Mouse (Mus musculus) CH12.LX (cell line): ENCODE measurements around the gene Zc3h15. TPM values are rescaled to one million over a fixed set of nuclear protein-coding genes. Genes with fewer than 3 reads are reported as not detected.

Source experiments
- DNase-seq: peaks from one replicate; pipeline ENCODE4 v3.0.0-alpha.2; 2013; ENCODE audit errors: extremely low read depth
- H3K27ac ChIP-seq: 2 replicates; pipeline ENCODE4 v1.5.1; 2012; ENCODE audit warnings: low read depth, mild to moderate bottlenecking, control low read depth, moderate library complexity; ENCODE audit not compliant: insufficient read depth
- H3K27me3 ChIP-seq: replicated peaks from 2 replicates; pipeline ENCODE3; 2012; ENCODE audit warnings: inconsistent platforms
- H3K36me3 ChIP-seq, 2 experiments: replicated peaks in 1 of 2; 2 replicates each; pipeline versions ENCODE3 to v1.6.1; 2012; ENCODE audit warnings: inconsistent platforms in 1 of 2, low read length in 1 of 2, mild to moderate bottlenecking in 1 of 2, mixed read lengths in 1 of 2, moderate library complexity in 1 of 2; ENCODE audit not compliant: control insufficient read depth in 1 of 2, insufficient read depth in 1 of 2
- H3K4me1 ChIP-seq, 2 experiments: 2 replicates each; pipeline ENCODE4 v1.6.1; 2012; ENCODE audit warnings: inconsistent platforms in 1 of 2, moderate library complexity in 1 of 2; ENCODE audit not compliant: insufficient read depth in 2 of 2, control insufficient read depth in 1 of 2
- H3K4me2 ChIP-seq: 2 replicates; pipeline ENCODE4 v1.6.1; 2012; ENCODE audit warnings: low read depth, mild to moderate bottlenecking, control low read depth; ENCODE audit not compliant: poor library complexity, insufficient read depth, severe bottlenecking
- H3K4me3 ChIP-seq, 3 experiments: fragments of 150-350 bp in 1 of 3; sonication (generic) in 1 of 3; replicated peaks in 1 of 3; 2 replicates each; pipeline versions ENCODE3 to v1.5.1; 2011 to 2012; ENCODE audit warnings: low read depth in 2 of 3, low read length in 2 of 3, mild to moderate bottlenecking in 2 of 3, moderate library complexity in 2 of 3, control low read depth in 1 of 3, improper control_type of control experiment in 1 of 3, inconsistent platforms in 1 of 3, mixed read lengths in 1 of 3; ENCODE audit not compliant: poor library complexity in 1 of 3
- H3K79me2 ChIP-seq: replicated peaks from 2 replicates; pipeline ENCODE4 v1.6.1; 2012; ENCODE audit warnings: mild to moderate bottlenecking, moderate library complexity; ENCODE audit not compliant: control insufficient read depth, poor library complexity, insufficient read depth, severe bottlenecking; ENCODE audit errors: extremely low read depth
- H3K9ac ChIP-seq: 2 replicates; pipeline ENCODE4 v1.6.1; 2012; ENCODE audit warnings: low read depth, mild to moderate bottlenecking, control low read depth, moderate library complexity; ENCODE audit not compliant: insufficient read depth
- H3K9me3 ChIP-seq: replicated peaks from 2 replicates; pipeline ENCODE3; 2012; ENCODE audit warnings: low read length, inconsistent platforms, mixed read lengths
- BHLHE40 ChIP-seq: IDR thresholded peaks from 2 replicates; pipeline ENCODE4 v1.6.1; 2011; ENCODE audit warnings: mild to moderate bottlenecking, low read depth, low read length, improper control_type of control experiment
- CHD2 ChIP-seq: IDR thresholded peaks from 2 replicates; pipeline ENCODE4 v1.6.1; 2011; ENCODE audit warnings: low read length, improper control_type of control experiment
- ELF1 ChIP-seq: IDR thresholded peaks from 2 replicates; pipeline ENCODE4 v1.6.1; 2014; ENCODE audit warnings: low read depth, mild to moderate bottlenecking, inconsistent platforms, low read length, improper control_type of control experiment
- ETS1 ChIP-seq: conservative IDR thresholded peaks from 2 replicates; pipeline ENCODE4 v1.6.1; 2012; ENCODE audit warnings: low read depth, mild to moderate bottlenecking, inconsistent platforms, low read length, improper control_type of control experiment, moderate library complexity
- HCFC1 ChIP-seq: IDR thresholded peaks from 2 replicates; pipeline ENCODE4 v1.6.1; 2012; ENCODE audit warnings: low read depth, mild to moderate bottlenecking, inconsistent platforms, low read length, improper control_type of control experiment
- IRF4 ChIP-seq: IDR thresholded peaks from 2 replicates; pipeline ENCODE4 v1.6.1; 2014; ENCODE audit warnings: low read depth, mild to moderate bottlenecking, inconsistent platforms, low read length, improper control_type of control experiment
- JUN ChIP-seq: IDR thresholded peaks from 2 replicates; pipeline ENCODE4 v1.6.1; 2011; ENCODE audit warnings: low read depth, mild to moderate bottlenecking, low read length, improper control_type of control experiment, moderate library complexity; ENCODE audit not compliant: insufficient read depth
- MAFK ChIP-seq: IDR thresholded peaks from 2 replicates; pipeline ENCODE4 v1.6.1; 2011; ENCODE audit warnings: low read length, improper control_type of control experiment; ENCODE audit not compliant: insufficient replicate concordance
- MAX ChIP-seq: IDR thresholded peaks from 2 replicates; pipeline ENCODE4 v1.6.1; 2011; ENCODE audit warnings: low read length, improper control_type of control experiment
- MAZ ChIP-seq: IDR thresholded peaks from 2 replicates; pipeline ENCODE4 v1.6.1; 2012; ENCODE audit warnings: low read depth, mild to moderate bottlenecking, inconsistent platforms, low read length, improper control_type of control experiment, moderate library complexity
- MEF2A ChIP-seq: IDR thresholded peaks from 2 replicates; pipeline ENCODE4 v1.6.1; 2014; ENCODE audit warnings: low read depth, mild to moderate bottlenecking, inconsistent platforms, low read length, improper control_type of control experiment, borderline replicate concordance
- NELFE ChIP-seq: IDR thresholded peaks from 2 replicates; pipeline ENCODE4 v1.6.1; 2011; ENCODE audit warnings: low read depth, low read length, improper control_type of control experiment
- PAX5 ChIP-seq: IDR thresholded peaks from 2 replicates; pipeline ENCODE4 v1.6.1; 2012; ENCODE audit warnings: low read length, inconsistent platforms, mixed read lengths
- POLR2A ChIP-seq: IDR thresholded peaks from 2 replicates; pipeline ENCODE4 v1.6.1; 2011; ENCODE audit warnings: low read depth, mild to moderate bottlenecking, improper control_type of control experiment, low read length
- POLR2AphosphoS2 ChIP-seq: IDR thresholded peaks from 2 replicates; pipeline ENCODE4 v1.6.1; 2011; ENCODE audit warnings: low read depth, low read length, improper control_type of control experiment
- RAD21 ChIP-seq: IDR thresholded peaks from 2 replicates; pipeline ENCODE4 v1.6.1; 2011; ENCODE audit warnings: low read depth, mild to moderate bottlenecking, low read length, improper control_type of control experiment, moderate library complexity
- RCOR1 ChIP-seq: conservative IDR thresholded peaks from 2 replicates; pipeline ENCODE4 v1.6.1; 2012; ENCODE audit warnings: low read depth, mild to moderate bottlenecking, inconsistent platforms, low read length, improper control_type of control experiment
- SIN3A ChIP-seq: IDR thresholded peaks from 2 replicates; pipeline ENCODE4 v1.6.1; 2012; ENCODE audit warnings: low read length, improper control_type of control experiment, inconsistent platforms
- SMC3 ChIP-seq: IDR thresholded peaks from 2 replicates; pipeline ENCODE4 v1.6.1; 2011; ENCODE audit warnings: low read depth, low read length, improper control_type of control experiment
- TBP ChIP-seq: conservative IDR thresholded peaks from 2 replicates; pipeline ENCODE4 v1.6.1; 2011; ENCODE audit warnings: low read depth, low read length, improper control_type of control experiment
- TCF12 ChIP-seq: IDR thresholded peaks from 2 replicates; pipeline ENCODE4 v1.6.1; 2014; ENCODE audit warnings: low read depth, mild to moderate bottlenecking, inconsistent platforms, low read length, improper control_type of control experiment
- UBTF ChIP-seq: IDR thresholded peaks from 2 replicates; pipeline ENCODE4 v1.6.1; 2012; ENCODE audit warnings: low read depth, mild to moderate bottlenecking, inconsistent platforms, low read length, improper control_type of control experiment, moderate library complexity
- ZKSCAN1 ChIP-seq: IDR thresholded peaks from 2 replicates; pipeline ENCODE4 v1.6.1; 2012; ENCODE audit warnings: low read depth, inconsistent platforms, low read length, improper control_type of control experiment, borderline replicate concordance
- ZMIZ1 ChIP-seq: IDR thresholded peaks from 2 replicates; pipeline ENCODE4 v1.6.1; 2012; ENCODE audit warnings: low read depth, mild to moderate bottlenecking, inconsistent platforms, low read length, improper control_type of control experiment
- ZNF384 ChIP-seq: IDR thresholded peaks from 2 replicates; pipeline ENCODE4 v1.6.1; 2012; ENCODE audit warnings: low read depth, low read length, improper control_type of control experiment, inconsistent platforms
- dilution Hi-C: fragments of 300-500 bp; cut with MboI; formaldehyde crosslinking; loops from 2 replicates; pipeline ENCODE4 v1.14.3; 2020; ENCODE audit warnings: low sequenced_read_pairs; ENCODE audit not compliant: extremely low pct_unique_long_range_greater_than_20kb, extremely low pct_ligation_motif_present
- in situ Hi-C: fragments of 300-500 bp; cut with MboI; formaldehyde crosslinking; loops from 3 replicates; pipeline ENCODE4 v1.14.3; 2019; ENCODE audit warnings: low sequenced_read_pairs, low pct_ligation_motif_present, low pct_unique_long_range_greater_than_20kb, mixed read lengths
- polyA plus RNA-seq: library from polyadenylated mRNA; unstranded; fragments of >175 nt; gene quantifications from 2 replicates; pipeline ENCODE4 v1.2.1, GENCODE M21; 2012; ENCODE audit warnings: low read depth; ENCODE audit not compliant: insufficient read length
- total RNA-seq, 2 experiments: library from RNA; depleted of rRNA; stranded (reverse); fragments of 300-350 nt in 1 of 2; fragments of >200 nt in 1 of 2; gene quantifications; 2 replicates each; pipeline ENCODE4 v1.2.3; 2012 to 2014

Zc3h15 gene
- total and polyA plus RNA-seq, 3 experiments = 172 to 277 (median 233) TPM

- Histone ChIP-seq H3K4me1 (peaks cover 8 to 35% of the 10 kb centered on the region in 2 experiments; a peak in 3 of 4 replicates), H3K27ac (no peak overlapping the region), H3K79me2 (no peaks in the 10 kb centered on the region), H3K9ac (no peak overlapping the region), H3K36me3 (peaks cover 5 to 12% of the 10 kb centered on the region in 2 experiments), H3K4me3 (no peak overlapping the region), H3K9me3 (peaks cover 4% of the 10 kb centered on the region), H3K4me2 (no peak overlapping the region), H3K27me3 (no peaks in the 10 kb centered on the region)
- TF ChIP-seq CHD2 = no peak
- no peak for TF ChIP-seq MAX
- TF ChIP-seq ZMIZ1 = no peak
- TF ChIP-seq UBTF = no peak
- no peak for TF ChIP-seq MEF2A
- TF ChIP-seq BHLHE40 = no peak
- no peak for TF ChIP-seq IRF4
- no peak for TF ChIP-seq PAX5
- TF ChIP-seq RCOR1 = no peak
- in situ Hi-C loops = no loop called here
- no peak for DNase-seq
- dilution Hi-C loops = no loop called here
Observed at GRCm38 (mm10) chr2:83694061-83694460, 49.8 kb downstream of the Zc3h15 start.

GRCm38 (mm10) chr2:83695345-83696247 lies 51.4 kb downstream of the Zc3h15 start:
- Histone ChIP-seq H3K9ac (peak overlapping the region; percentile 83), H3K27ac (peak overlapping the region; percentile 92), H3K27me3 (no peaks in the 10 kb centered on the region), H3K79me2 (no peaks in the 10 kb centered on the region), H3K4me1 (peaks cover 13 to 49% of the 10 kb centered on the region in 2 experiments), H3K4me3 (peak overlapping the region; percentile 34 to 54 (median 50)), H3K9me3 (no peaks in the 10 kb centered on the region), H3K36me3 (peaks cover 0 to 7% of the 10 kb centered on the region in 2 experiments), H3K4me2 (peak overlapping the region; percentile 89)
- TF ChIP-seq SIN3A = peak; percentile 10; the same call in 1 of the 2 replicates
- no peak for TF ChIP-seq ZKSCAN1
- TF ChIP-seq IRF4 = no peak
- peak; percentile 24; the same call in 1 of the 2 replicates for TF ChIP-seq MAX
- TF ChIP-seq UBTF = no peak
- TF ChIP-seq BHLHE40 = peak; percentile 67
- peak; percentile 16; the same call in 1 of the 2 replicates for TF ChIP-seq JUN
- TF ChIP-seq POLR2A = peak; percentile 36; the same call in 1 of the 2 replicates
- TF ChIP-seq POLR2AphosphoS2 = no peak
- TF ChIP-seq ZNF384 = no peak
- TF ChIP-seq MEF2A = peak; percentile 75; the same call in 1 of the 2 replicates
- peak; percentile 33; the same call in 1 of the 2 replicates for TF ChIP-seq HCFC1
- peak; percentile 47 for TF ChIP-seq NELFE
- TF ChIP-seq SMC3 = no peak
- TF ChIP-seq RAD21 = no peak
- TF ChIP-seq ELF1 = peak; percentile 72
- TF ChIP-seq MAZ = no peak
- TF ChIP-seq ETS1 = peak; percentile 53; the same call in 1 of the 2 replicates
- TF ChIP-seq MAFK = 0 out of 2 replicates have a peak, but pooled peaks have one; percentile 7
- 0 out of 2 replicates have a peak, but pooled peaks have one; percentile 29 for TF ChIP-seq TBP
- peak; percentile 37; the same call in 1 of the 2 replicates for TF ChIP-seq TCF12
- in situ Hi-C loops = no loop called here
- dilution Hi-C loops = no loop called here
- peak; percentile 53 for DNase-seq
